Mouse (Mus musculus) kidney, embryonic 15.5 days (tissue): ENCODE results near the gene Mmp24. TPM values are rescaled to one million over a fixed set of nuclear protein-coding genes. Genes with fewer than 3 reads are reported as not detected.

Source experiments
- ATAC-seq: fragments of 200-750 bp; cut with Nextera tagmentation; replicated peaks from 2 replicates; pipeline ENCODE4 v1.8.0; 2017; ENCODE audit warnings: moderate TSS enrichment; ENCODE audit not compliant: low FRiP score
- H3K27ac ChIP-seq: fragments of 300-500 bp; sonication (generic); 2 replicates; pipeline ENCODE4 v1.5.1; 2015; ENCODE audit warnings: mild to moderate bottlenecking, inconsistent platforms
- H3K27me3 ChIP-seq: fragments of 300-500 bp; sonication (generic); 2 replicates; pipeline ENCODE4 v1.6.1; 2015; ENCODE audit warnings: inconsistent platforms
- H3K36me3 ChIP-seq: fragments of 300-500 bp; sonication (generic); 2 replicates; pipeline ENCODE4 v1.6.1; 2015; ENCODE audit warnings: inconsistent platforms
- H3K4me1 ChIP-seq: fragments of 300-500 bp; sonication (generic); 2 replicates; pipeline ENCODE4 v1.6.1; 2015; ENCODE audit warnings: inconsistent platforms
- H3K4me2 ChIP-seq: fragments of 300-500 bp; sonication (generic); 2 replicates; pipeline ENCODE4 v1.6.1; 2015; ENCODE audit warnings: moderate library complexity, mild to moderate bottlenecking, inconsistent platforms
- H3K4me3 ChIP-seq: fragments of 300-500 bp; sonication (generic); replicated peaks from 2 replicates; pipeline ENCODE4 v1.5.1; 2015; ENCODE audit warnings: mild to moderate bottlenecking, inconsistent platforms
- H3K9ac ChIP-seq: fragments of 300-500 bp; sonication (generic); 2 replicates; pipeline ENCODE4 v1.6.1; 2015; ENCODE audit warnings: mild to moderate bottlenecking, inconsistent platforms
- H3K9me3 ChIP-seq: fragments of 300-500 bp; sonication (generic); replicated peaks from 2 replicates; pipeline ENCODE4 v1.6.1; 2016; ENCODE audit warnings: inconsistent platforms
- WGBS: fragments of 180-500 bp; shearing (Covaris S2); methylation state at CpG from one replicate; pipeline ENCODE4 v1.1.7; 2015; ENCODE audit warnings: mixed read lengths; 5-methylcytosine and 5-hydroxymethylcytosine counted together
- polyA plus RNA-seq: library from polyadenylated mRNA; unstranded; fragments of >200 nt; fragmentation: Nextera tagmentation; extraction: Ambion mirVana; gene quantifications from 2 replicates; pipeline ENCODE4 v1.2.1, GENCODE M21; 2015

The Mmp24 gene
- polyA plus RNA-seq, 1 experiment from 2014 or later: 0.16 TPM

DNA sequence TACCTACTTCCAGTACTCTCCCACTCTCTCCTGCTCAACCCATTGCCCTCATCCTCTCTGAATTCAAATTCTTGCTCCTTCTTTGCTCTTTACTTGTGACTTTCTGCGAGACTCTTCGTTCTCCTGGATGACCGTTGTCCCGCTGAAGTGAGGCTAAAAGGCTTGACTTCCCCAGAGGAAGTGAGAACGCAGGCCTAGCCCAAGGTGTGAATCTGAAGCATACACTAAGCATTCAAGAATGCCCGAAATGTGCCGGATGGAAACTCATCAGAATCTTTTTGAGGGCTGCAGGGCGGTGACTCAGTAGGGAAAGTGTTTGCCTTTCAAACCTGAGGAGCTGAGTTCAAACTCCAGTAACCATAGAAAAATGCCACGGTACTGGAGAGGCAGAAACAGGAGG lies 31.8 kb upstream of the Mmp24 start:
- H3K27ac ChIP-seq: peak overlapping the region; percentile 69
- H3K27me3 ChIP-seq: 0 out of 2 replicates have a peak, but pooled peaks cover 3% of the 10 kb centered on the region

DNA sequence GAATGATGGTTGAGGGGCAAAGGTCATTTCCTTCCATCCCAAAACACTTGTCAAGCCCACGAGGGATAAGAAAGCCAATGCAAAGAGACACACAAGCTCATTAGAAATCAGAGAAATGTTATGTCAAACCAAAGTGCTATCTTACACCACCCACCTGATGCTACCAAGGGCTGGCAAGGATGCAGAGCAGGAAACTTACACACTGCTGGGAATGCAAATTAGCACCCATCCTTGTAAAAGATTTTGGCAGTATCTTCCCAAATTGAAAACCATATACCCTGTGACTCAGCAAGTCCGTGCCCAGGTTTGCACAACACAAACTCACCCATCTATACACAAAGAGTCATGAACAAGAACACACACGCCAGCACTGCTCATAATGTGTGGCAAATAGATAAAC lies 29.7 kb upstream of the Mmp24 start:
- H3K4me2 ChIP-seq: no peak overlapping the region
- H3K9me3 ChIP-seq: no peaks in the 10 kb centered on the region
- WGBS: 60% methylated on average over 3 of the region's 3 CpGs
- ATAC-seq: no peak
- H3K4me3 ChIP-seq: no peak overlapping the region
- H3K27ac ChIP-seq: no peak overlapping the region
- H3K36me3 ChIP-seq: no peaks in the 10 kb centered on the region
- H3K4me1 ChIP-seq: 0 out of 2 replicates have a peak, but pooled peaks cover 3% of the 10 kb centered on the region
- H3K27me3 ChIP-seq: 0 out of 2 replicates have a peak, but pooled peaks cover 3% of the 10 kb centered on the region
- H3K9ac ChIP-seq: no peak overlapping the region

More for the DNA sequence above, 31.8 kb upstream of the Mmp24 start:
- Histone ChIP-seq H3K4me1 (0 out of 2 replicates have a peak, but pooled peaks cover 3% of the 10 kb centered on the region), H3K36me3 (no peaks in the 10 kb centered on the region), H3K4me2 (no peak overlapping the region), H3K9me3 (no peaks in the 10 kb centered on the region), H3K4me3 (no peak overlapping the region), H3K9ac (no peak overlapping the region)
- WGBS: 81% methylated on average over 9 of the region's 9 CpGs
- no peak for ATAC-seq

DNA sequence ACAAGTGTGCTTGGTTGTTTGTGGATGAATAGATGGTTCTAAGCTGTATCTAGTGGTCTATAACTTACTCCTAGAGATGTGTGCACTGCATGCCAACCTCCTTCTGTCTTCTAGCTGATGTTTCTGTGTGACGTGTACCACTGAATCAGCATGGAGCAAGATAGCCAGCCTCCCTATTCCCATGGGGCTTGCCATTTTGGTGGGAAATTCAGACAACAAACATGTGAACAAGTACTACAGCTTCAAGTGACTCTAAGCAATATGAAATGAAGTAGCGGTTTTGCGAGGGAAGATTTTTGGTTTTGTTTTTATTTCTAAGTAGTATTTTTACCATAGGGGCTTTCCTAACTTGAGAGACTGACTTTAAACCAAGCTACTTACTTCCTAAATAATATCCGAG lies 25.7 kb upstream of the Mmp24 start:
- Histone ChIP-seq H3K4me1 (peaks cover 12% of the 10 kb centered on the region), H3K27ac (no peak overlapping the region), H3K9me3 (no peaks in the 10 kb centered on the region), H3K9ac (no peak overlapping the region), H3K36me3 (no peaks in the 10 kb centered on the region), H3K4me3 (no peak overlapping the region), H3K4me2 (no peak overlapping the region), H3K27me3 (peaks cover 7% of the 10 kb centered on the region; the same call in 1 of the 2 replicates)
- WGBS: 85% methylated on average over 4 of the region's 4 CpGs
- ATAC-seq: no peak

DNA sequence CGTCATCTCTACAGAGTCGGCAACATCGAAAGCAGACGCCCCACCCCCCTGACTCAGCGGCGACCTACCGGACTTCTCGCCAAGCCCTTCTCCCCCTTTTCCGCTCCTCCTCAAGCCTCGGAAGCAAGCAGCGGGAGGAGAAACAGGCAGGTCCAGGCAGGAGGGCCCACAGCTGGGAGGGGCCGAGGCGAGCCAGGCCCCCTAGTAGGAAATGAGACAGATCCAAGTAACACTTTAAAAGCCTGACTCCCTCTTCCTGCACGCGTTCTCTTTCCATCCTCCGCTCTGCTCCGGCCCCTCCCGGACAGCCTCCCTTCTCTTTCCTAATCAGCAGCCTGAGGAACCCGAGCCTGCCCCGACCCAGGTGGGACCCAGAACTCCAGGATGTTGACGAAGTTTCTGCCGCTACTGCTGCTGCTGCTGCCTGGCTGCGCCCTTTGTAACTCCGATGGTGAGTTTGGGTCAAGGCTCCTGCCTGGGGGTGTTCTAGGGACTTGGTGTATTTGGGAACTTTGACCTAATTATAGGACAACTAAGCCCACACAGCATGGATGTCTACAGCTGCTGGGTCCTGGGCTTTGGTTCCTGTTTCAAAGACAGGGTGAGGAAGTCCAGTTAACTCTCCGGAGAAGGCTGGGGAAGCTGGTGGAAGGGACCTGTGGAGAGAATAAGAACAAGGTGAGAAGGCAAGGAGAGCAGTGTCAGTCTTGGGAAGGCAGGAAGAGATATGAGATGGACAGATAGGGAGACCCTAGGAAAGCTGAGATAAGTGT lies 23.9 kb upstream of the Mmp24 start, which contains the start of gene Procr:
Gene Procr, plus strand, starts transcription at position 104 of the 773 bp plus-strand sequence.
- peak; percentile 75; the same call in 1 of the 2 replicates for ATAC-seq
- WGBS: 2% methylated on average over 25 of the region's 25 CpGs
- no peaks in the 10 kb centered on the region for H3K9me3 ChIP-seq

DNA sequence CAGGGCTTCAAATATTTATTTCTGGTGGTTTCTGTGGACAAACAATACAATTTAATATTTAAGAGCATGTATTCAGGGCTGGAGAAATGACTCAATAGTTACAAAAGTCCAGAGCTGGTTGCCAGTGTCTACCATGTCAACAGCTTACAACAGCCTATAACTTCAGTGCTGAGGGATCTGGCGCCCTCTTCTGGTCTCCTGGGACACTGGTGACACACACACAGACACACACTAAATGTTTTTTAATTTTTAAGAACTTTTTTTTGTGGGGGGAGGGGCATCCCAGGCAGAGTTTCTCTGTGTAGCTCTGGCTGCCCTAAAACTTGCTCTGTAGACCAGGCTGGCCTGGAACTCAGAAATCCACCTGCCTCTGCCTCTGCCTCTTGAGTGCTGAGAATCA lies 19.4 kb upstream of the Mmp24 start:
- no peak for ATAC-seq
- Histone ChIP-seq H3K9me3 (no peaks in the 10 kb centered on the region), H3K4me3 (no peak overlapping the region), H3K27ac (no peak overlapping the region), H3K9ac (no peak overlapping the region), H3K27me3 (peaks cover 3% of the 10 kb centered on the region; the same call in 1 of the 2 replicates), H3K4me2 (no peak overlapping the region), H3K4me1 (peaks cover 10% of the 10 kb centered on the region), H3K36me3 (no peaks in the 10 kb centered on the region)
- WGBS: 3% methylated on average over 1 of the region's 1 CpGs

More for the DNA sequence above, 23.9 kb upstream of the Mmp24 start, which contains the start of gene Procr:
- Histone ChIP-seq H3K4me2 (peak within 1 kb of the TSS; percentile 77), H3K9ac (peak within 1 kb of the TSS; percentile 45), H3K27ac (peak within 1 kb of the TSS; percentile 41), H3K4me1 (peaks cover 12% of the 10 kb centered on the region), H3K27me3 (peaks cover 7% of the 10 kb centered on the region; the same call in 1 of the 2 replicates), H3K36me3 (no peaks in the 10 kb centered on the region), H3K4me3 (peak within 1 kb of the TSS; percentile 42)

DNA sequence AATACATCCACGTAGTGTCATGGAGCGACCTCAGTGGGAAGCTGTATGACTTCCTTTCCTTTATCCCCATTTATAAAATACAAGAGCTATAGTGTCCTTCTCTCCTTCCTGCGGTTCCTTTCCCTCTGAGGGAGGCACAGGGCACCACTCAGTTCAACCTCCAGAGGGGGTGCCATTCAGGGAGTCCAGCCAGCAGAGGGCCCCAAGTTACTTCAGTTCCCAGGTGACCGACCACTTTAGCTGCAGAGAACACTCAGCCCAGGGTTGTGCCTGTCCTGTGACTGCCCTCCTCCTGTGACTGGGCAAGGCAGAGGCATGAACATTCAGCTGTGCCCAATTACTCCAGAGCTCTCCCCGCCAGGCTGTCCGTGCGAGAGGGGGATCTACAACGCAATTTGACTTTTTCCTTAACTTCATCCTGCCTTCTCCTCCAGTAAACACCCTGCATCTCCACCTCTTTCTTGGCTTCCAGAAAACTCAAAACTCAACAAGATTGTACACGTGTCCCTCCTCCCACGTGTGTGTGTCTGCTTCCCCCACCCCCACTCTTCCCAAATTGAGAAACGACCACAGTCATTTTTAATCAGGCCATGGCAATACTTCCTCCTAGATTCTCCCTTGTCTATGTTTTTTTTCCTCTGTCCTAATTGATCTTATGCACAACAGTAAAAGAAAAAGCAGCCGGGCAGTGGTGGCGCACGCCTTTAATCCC lies 18.1 kb upstream of the Mmp24 start:
- Histone ChIP-seq H3K36me3 (no peaks in the 10 kb centered on the region), H3K4me2 (no peak overlapping the region), H3K4me3 (no peak overlapping the region), H3K9me3 (no peaks in the 10 kb centered on the region), H3K27me3 (peaks cover 3% of the 10 kb centered on the region; the same call in 1 of the 2 replicates), H3K27ac (no peak overlapping the region), H3K4me1 (no peaks in the 10 kb centered on the region), H3K9ac (no peak overlapping the region)
- whole genome bisulfite sequencing: 58% methylated on average over 14 of the region's 14 CpGs
- ATAC-seq: no peak

DNA sequence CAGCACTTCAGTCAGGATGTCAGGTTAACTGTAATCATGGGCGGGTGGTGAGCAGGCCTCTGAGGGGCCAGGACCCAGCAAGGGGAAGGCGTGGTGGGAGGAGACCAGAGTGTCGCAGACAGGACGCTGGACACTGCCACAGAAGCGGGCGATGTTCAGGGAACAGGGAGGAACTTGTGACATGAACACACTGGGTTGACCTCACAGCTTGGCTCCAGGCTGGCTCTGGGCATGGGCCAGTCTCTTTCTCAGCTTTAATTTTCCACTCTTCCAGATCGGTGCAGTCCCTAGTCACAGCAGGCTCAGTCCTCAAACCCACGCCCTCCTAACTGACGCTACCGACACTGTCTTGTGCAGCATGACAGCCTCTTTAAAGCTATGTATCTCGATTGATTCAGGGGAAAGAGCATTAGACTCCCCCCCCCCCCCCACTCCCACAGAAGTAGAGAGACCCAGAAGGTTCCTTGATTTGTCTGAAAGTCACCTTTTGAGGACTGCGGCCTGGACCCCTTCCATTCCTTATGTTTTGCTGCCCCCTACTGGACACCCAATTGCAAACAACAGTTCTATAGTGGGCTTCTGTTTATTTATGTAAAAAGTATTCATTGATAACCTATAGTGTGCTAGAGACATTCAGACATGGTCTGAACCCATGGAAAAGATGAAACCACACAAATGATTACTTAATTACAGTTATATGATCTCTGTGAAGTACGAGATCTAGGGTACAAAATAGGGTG lies 10.3 kb upstream of the Mmp24 start:
- Histone ChIP-seq H3K27ac (no peak overlapping the region), H3K4me3 (no peak overlapping the region), H3K4me2 (no peak overlapping the region), H3K4me1 (no peaks in the 10 kb centered on the region; the same call in 1 of the 2 replicates), H3K36me3 (no peaks in the 10 kb centered on the region), H3K27me3 (peaks cover 12% of the 10 kb centered on the region; the same call in 1 of the 2 replicates), H3K9me3 (no peaks in the 10 kb centered on the region), H3K9ac (no peak overlapping the region)
- 62% methylated on average over 13 of the region's 13 CpGs for WGBS
- no peak for ATAC-seq

DNA sequence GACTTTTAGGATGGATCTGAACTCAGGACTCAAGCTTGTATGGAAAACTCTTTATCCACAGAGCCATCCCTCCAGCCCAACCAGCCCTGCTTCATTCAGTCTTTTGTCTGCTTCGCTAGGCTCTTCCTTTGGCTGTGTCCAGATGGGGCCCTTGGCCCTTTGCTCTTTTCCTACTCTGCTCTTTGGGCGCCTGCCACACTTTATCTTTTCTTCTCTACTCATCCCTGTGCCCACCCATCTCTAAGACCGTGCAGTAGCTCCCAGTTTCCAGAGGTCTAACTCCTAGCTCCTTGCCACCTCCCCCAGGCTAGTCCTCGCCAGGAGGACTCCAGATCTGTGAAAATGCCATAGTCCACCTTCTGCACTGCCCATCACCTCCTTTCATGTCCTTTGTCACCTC lies 1.5 kb upstream of the Mmp24 start:
- Histone ChIP-seq H3K9me3 (no peaks in the 10 kb centered on the region), H3K4me3 (no peak overlapping the region), H3K4me1 (peaks cover 9% of the 10 kb centered on the region), H3K27me3 (peaks cover 77% of the 10 kb centered on the region), H3K27ac (no peak overlapping the region), H3K36me3 (no peaks in the 10 kb centered on the region), H3K4me2 (no peak overlapping the region), H3K9ac (no peak overlapping the region)
- WGBS: 83% methylated on average over 4 of the region's 4 CpGs
- no peak for ATAC-seq

DNA sequence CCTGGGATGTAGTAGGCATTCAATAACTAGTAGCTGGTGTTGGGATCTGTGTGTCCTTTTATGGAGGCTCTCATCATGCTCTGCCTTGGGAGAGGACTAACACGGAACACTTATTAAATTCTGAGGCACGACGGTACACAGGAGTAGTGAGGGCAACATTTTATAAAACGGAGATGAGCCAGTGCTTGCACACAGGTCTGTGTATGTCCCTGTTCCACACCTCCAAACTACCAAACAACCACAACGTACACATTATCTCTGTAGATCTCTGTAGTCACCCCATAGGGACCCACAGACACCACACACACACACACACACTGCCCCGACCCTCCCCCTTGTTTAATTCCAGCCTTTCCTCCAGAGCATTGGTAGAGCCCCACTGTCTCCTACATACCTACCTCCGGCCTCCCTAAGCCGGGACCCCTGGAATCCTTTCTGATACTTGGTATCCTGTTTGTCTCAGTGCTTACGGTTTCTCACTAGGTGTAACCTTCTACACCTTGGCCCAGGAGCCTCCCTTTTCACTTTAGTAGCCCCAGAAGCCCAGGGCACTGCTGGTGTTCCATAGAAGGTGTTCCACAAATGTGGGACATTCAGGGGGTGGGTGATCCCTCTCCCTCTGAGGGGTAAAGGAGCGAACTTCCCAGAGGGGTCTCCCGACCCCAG lies 748 bp upstream of the Mmp24 start:
- 55% methylated on average over 11 of the region's 11 CpGs for WGBS
- peak overlapping the region; percentile 57 for H3K4me3 ChIP-seq
- no peak for ATAC-seq
- peaks cover 9% of the 10 kb centered on the region for H3K4me1 ChIP-seq
- H3K27ac ChIP-seq: no peak overlapping the region
- H3K27me3 ChIP-seq: peaks cover 72% of the 10 kb centered on the region
- H3K9me3 ChIP-seq: no peaks in the 10 kb centered on the region
- no peak overlapping the region for H3K9ac ChIP-seq
- H3K36me3 ChIP-seq: no peaks in the 10 kb centered on the region
- peak overlapping the region; percentile 95 for H3K4me2 ChIP-seq

DNA sequence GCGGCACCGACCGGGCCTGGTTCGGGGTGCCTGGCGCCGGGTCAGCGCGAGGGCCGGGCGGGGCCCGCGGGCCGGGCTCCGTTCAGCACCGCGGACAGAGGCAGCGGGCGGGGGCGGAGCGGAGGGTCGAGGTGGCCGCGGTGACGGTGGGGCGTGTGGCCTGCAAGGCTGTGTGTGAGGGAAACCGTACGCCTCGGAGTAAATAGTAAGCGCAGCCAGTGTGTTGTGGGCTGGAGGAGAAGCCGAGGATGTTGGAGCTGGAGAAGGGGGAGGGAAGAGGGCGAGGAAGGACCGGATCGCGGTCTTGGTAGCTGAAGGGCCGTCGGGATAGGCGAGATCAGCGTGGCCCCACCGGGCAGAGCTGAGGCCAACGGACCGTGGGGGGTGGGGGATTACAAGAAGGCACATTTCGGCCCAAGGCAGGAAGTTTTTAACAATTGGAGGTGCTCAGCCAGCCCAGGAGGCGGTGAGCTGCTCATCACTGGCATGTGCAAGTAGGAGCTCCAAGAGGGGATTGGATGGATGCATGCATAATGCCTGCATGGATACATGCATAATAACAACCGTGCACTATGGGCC lies 632 bp downstream of the Mmp24 start:
- Histone ChIP-seq H3K27ac (no peak overlapping the region), H3K9ac (no peak overlapping the region), H3K9me3 (no peaks in the 10 kb centered on the region), H3K36me3 (no peaks in the 10 kb centered on the region), H3K27me3 (peaks cover 65% of the 10 kb centered on the region), H3K4me3 (peak overlapping the region; percentile 57), H3K4me2 (peak overlapping the region; percentile 95), H3K4me1 (peaks cover 9% of the 10 kb centered on the region)
- peak; percentile 90 for ATAC-seq
- WGBS: under 1% methylated on average over 43 of the region's 44 CpGs
